Mouse (Mus musculus) CH12.LX (cell line): ENCODE measurements around the gene Ebf1. TPM values are rescaled to one million over a fixed set of nuclear protein-coding genes. Genes with fewer than 3 reads are reported as not detected.

ENCODE experiments used
- DNase-seq: peaks from one replicate; pipeline ENCODE4 v3.0.0-alpha.2; 2013; ENCODE audit errors: extremely low read depth
- H3K27ac ChIP-seq: 2 replicates; pipeline ENCODE4 v1.5.1; 2012; ENCODE audit warnings: low read depth, mild to moderate bottlenecking, control low read depth, moderate library complexity; ENCODE audit not compliant: insufficient read depth
- H3K27me3 ChIP-seq: replicated peaks from 2 replicates; pipeline ENCODE3; 2012; ENCODE audit warnings: inconsistent platforms
- H3K36me3 ChIP-seq, 2 experiments: replicated peaks in 1 of 2; 2 replicates each; pipeline versions ENCODE3 to v1.6.1; 2012; ENCODE audit warnings: inconsistent platforms in 1 of 2, low read length in 1 of 2, mild to moderate bottlenecking in 1 of 2, mixed read lengths in 1 of 2, moderate library complexity in 1 of 2; ENCODE audit not compliant: control insufficient read depth in 1 of 2, insufficient read depth in 1 of 2
- H3K4me1 ChIP-seq, 2 experiments: 2 replicates each; pipeline ENCODE4 v1.6.1; 2012; ENCODE audit warnings: inconsistent platforms in 1 of 2, moderate library complexity in 1 of 2; ENCODE audit not compliant: insufficient read depth in 2 of 2, control insufficient read depth in 1 of 2
- H3K4me2 ChIP-seq: 2 replicates; pipeline ENCODE4 v1.6.1; 2012; ENCODE audit warnings: low read depth, mild to moderate bottlenecking, control low read depth; ENCODE audit not compliant: poor library complexity, insufficient read depth, severe bottlenecking
- H3K4me3 ChIP-seq, 3 experiments: fragments of 150-350 bp in 1 of 3; sonication (generic) in 1 of 3; replicated peaks in 1 of 3; 2 replicates each; pipeline versions ENCODE3 to v1.5.1; 2011 to 2012; ENCODE audit warnings: low read depth in 2 of 3, low read length in 2 of 3, mild to moderate bottlenecking in 2 of 3, moderate library complexity in 2 of 3, control low read depth in 1 of 3, improper control_type of control experiment in 1 of 3, inconsistent platforms in 1 of 3, mixed read lengths in 1 of 3; ENCODE audit not compliant: poor library complexity in 1 of 3
- H3K79me2 ChIP-seq: replicated peaks from 2 replicates; pipeline ENCODE4 v1.6.1; 2012; ENCODE audit warnings: mild to moderate bottlenecking, moderate library complexity; ENCODE audit not compliant: control insufficient read depth, poor library complexity, insufficient read depth, severe bottlenecking; ENCODE audit errors: extremely low read depth
- H3K9ac ChIP-seq: 2 replicates; pipeline ENCODE4 v1.6.1; 2012; ENCODE audit warnings: low read depth, mild to moderate bottlenecking, control low read depth, moderate library complexity; ENCODE audit not compliant: insufficient read depth
- H3K9me3 ChIP-seq: replicated peaks from 2 replicates; pipeline ENCODE3; 2012; ENCODE audit warnings: low read length, inconsistent platforms, mixed read lengths
- CHD1 ChIP-seq: IDR thresholded peaks from 2 replicates; pipeline ENCODE4 v1.6.1; 2012; ENCODE audit warnings: low read depth, low read length, improper control_type of control experiment, inconsistent platforms
- CHD2 ChIP-seq: IDR thresholded peaks from 2 replicates; pipeline ENCODE4 v1.6.1; 2011; ENCODE audit warnings: low read length, improper control_type of control experiment
- CTCF ChIP-seq, 2 experiments: IDR thresholded peaks in 1 of 2; conservative IDR thresholded peaks in 1 of 2; 2 replicates each; pipeline ENCODE4 v1.5.1; 2011 to 2012; ENCODE audit warnings: low read depth in 2 of 2, low read length in 2 of 2, improper control_type of control experiment in 1 of 2, inconsistent platforms in 1 of 2, mild to moderate bottlenecking in 1 of 2, moderate library complexity in 1 of 2
- GABPA ChIP-seq: IDR thresholded peaks from 2 replicates; pipeline ENCODE4 v1.6.1; 2012; ENCODE audit warnings: low read depth, low read length, improper control_type of control experiment, inconsistent platforms; ENCODE audit not compliant: insufficient replicate concordance
- IRF4 ChIP-seq: IDR thresholded peaks from 2 replicates; pipeline ENCODE4 v1.6.1; 2014; ENCODE audit warnings: low read depth, mild to moderate bottlenecking, inconsistent platforms, low read length, improper control_type of control experiment
- JUN ChIP-seq: IDR thresholded peaks from 2 replicates; pipeline ENCODE4 v1.6.1; 2011; ENCODE audit warnings: low read depth, mild to moderate bottlenecking, low read length, improper control_type of control experiment, moderate library complexity; ENCODE audit not compliant: insufficient read depth
- KAT2A ChIP-seq: IDR thresholded peaks from 2 replicates; pipeline ENCODE4 v1.6.1; 2012; ENCODE audit warnings: low read length, improper control_type of control experiment, inconsistent platforms; ENCODE audit not compliant: insufficient replicate concordance
- MAZ ChIP-seq: IDR thresholded peaks from 2 replicates; pipeline ENCODE4 v1.6.1; 2012; ENCODE audit warnings: low read depth, mild to moderate bottlenecking, inconsistent platforms, low read length, improper control_type of control experiment, moderate library complexity
- MEF2A ChIP-seq: IDR thresholded peaks from 2 replicates; pipeline ENCODE4 v1.6.1; 2014; ENCODE audit warnings: low read depth, mild to moderate bottlenecking, inconsistent platforms, low read length, improper control_type of control experiment, borderline replicate concordance
- MXI1 ChIP-seq: IDR thresholded peaks from 2 replicates; pipeline ENCODE4 v1.6.1; 2011; ENCODE audit warnings: mild to moderate bottlenecking, low read depth, low read length, improper control_type of control experiment
- TBP ChIP-seq: conservative IDR thresholded peaks from 2 replicates; pipeline ENCODE4 v1.6.1; 2011; ENCODE audit warnings: low read depth, low read length, improper control_type of control experiment
- TCF12 ChIP-seq: IDR thresholded peaks from 2 replicates; pipeline ENCODE4 v1.6.1; 2014; ENCODE audit warnings: low read depth, mild to moderate bottlenecking, inconsistent platforms, low read length, improper control_type of control experiment
- USF1 ChIP-seq: IDR thresholded peaks from 2 replicates; pipeline ENCODE4 v1.6.1; 2014; ENCODE audit warnings: low read depth, mild to moderate bottlenecking, inconsistent platforms, low read length, improper control_type of control experiment
- ZMIZ1 ChIP-seq: IDR thresholded peaks from 2 replicates; pipeline ENCODE4 v1.6.1; 2012; ENCODE audit warnings: low read depth, mild to moderate bottlenecking, inconsistent platforms, low read length, improper control_type of control experiment
- dilution Hi-C: fragments of 300-500 bp; cut with MboI; formaldehyde crosslinking; loops from 2 replicates; pipeline ENCODE4 v1.14.3; 2020; ENCODE audit warnings: low sequenced_read_pairs; ENCODE audit not compliant: extremely low pct_unique_long_range_greater_than_20kb, extremely low pct_ligation_motif_present
- in situ Hi-C: fragments of 300-500 bp; cut with MboI; formaldehyde crosslinking; loops from 3 replicates; pipeline ENCODE4 v1.14.3; 2019; ENCODE audit warnings: low sequenced_read_pairs, low pct_ligation_motif_present, low pct_unique_long_range_greater_than_20kb, mixed read lengths
- polyA plus RNA-seq: library from polyadenylated mRNA; unstranded; fragments of >175 nt; gene quantifications from 2 replicates; pipeline ENCODE4 v1.2.1, GENCODE M21; 2012; ENCODE audit warnings: low read depth; ENCODE audit not compliant: insufficient read length
- total RNA-seq, 2 experiments: library from RNA; depleted of rRNA; stranded (reverse); fragments of 300-350 nt in 1 of 2; fragments of >200 nt in 1 of 2; gene quantifications; 2 replicates each; pipeline ENCODE4 v1.2.3; 2012 to 2014

Ebf1 gene
- total and polyA plus RNA-seq, 3 experiments = 37.8 to 60.7 (median 42.8) TPM

- dilution Hi-C loops = no loop called here
- Histone ChIP-seq H3K9ac (no peak overlapping the region), H3K4me3 (no peak overlapping the region), H3K27me3 (no peaks in the 10 kb centered on the region), H3K4me2 (no peak overlapping the region), H3K36me3 (peaks cover 22 to 67% of the 10 kb centered on the region in 2 experiments), H3K27ac (no peak overlapping the region), H3K79me2 (peaks cover 31% of the 10 kb centered on the region), H3K9me3 (no peaks in the 10 kb centered on the region), H3K4me1 (peaks cover 7 to 70% of the 10 kb centered on the region in 2 experiments)
- TF ChIP-seq TBP = no peak
- TF ChIP-seq CHD1 = no peak
- no peak for TF ChIP-seq ZMIZ1
- no peak for TF ChIP-seq JUN
- TF ChIP-seq GABPA = no peak
- TF ChIP-seq MAZ = no peak
- no peak for TF ChIP-seq CHD2
- TF ChIP-seq MXI1 = no peak
- TF ChIP-seq IRF4 = no peak
- no peak for TF ChIP-seq TCF12
- TF ChIP-seq USF1 = no peak
- in situ Hi-C loops = no loop called here
- DNase-seq = no peak
These were observed 85.8 kb downstream of the Ebf1 start for GRCm38 (mm10) chr11:44702716-44703486.

- in situ Hi-C loops = no loop called here
- dilution Hi-C loops = no loop called here
- peaks cover 22 to 63% of the 10 kb centered on the region in 2 experiments for H3K36me3 ChIP-seq
- H3K9ac ChIP-seq = no peak overlapping the region
- peaks cover 9 to 72% of the 10 kb centered on the region in 2 experiments for H3K4me1 ChIP-seq
- H3K79me2 ChIP-seq = peaks cover 31% of the 10 kb centered on the region
- TF ChIP-seq CTCF (conservative IDR thresholded peaks at IDR 0.05 in 1 of 2, IDR thresholded peaks at IDR 0.05 in 1 of 2; ENCODE audit: low read depth in 2 of 2, low read length in 2 of 2) (no peak), KAT2A (no peak), CHD2 (no peak), MEF2A (no peak)
- no peak overlapping the region for H3K4me3 ChIP-seq
- H3K4me2 ChIP-seq = no peak overlapping the region
- H3K27me3 ChIP-seq = no peaks in the 10 kb centered on the region
- H3K9me3 ChIP-seq = no peaks in the 10 kb centered on the region
- no peak for DNase-seq
- H3K27ac ChIP-seq = no peak overlapping the region
These were observed 86.8 kb downstream of the Ebf1 start for GRCm38 (mm10) chr11:44703951-44704350.
